Mouse (Mus musculus) thymus, adult 2 months (tissue): ENCODE results near the gene Pofut2.

Experiments used
- CTCF ChIP-seq: fragments of 200-500 bp; IDR thresholded peaks from 2 replicates; pipeline ENCODE4 v1.5.1; 2012; ENCODE audit warnings: mild to moderate bottlenecking, control low read depth, low read length, moderate library complexity, borderline replicate concordance; ENCODE audit not compliant: control insufficient read depth, poor library complexity, insufficient read depth; ENCODE audit errors: extremely low read depth
- POLR2A ChIP-seq: fragments of 200-500 bp; IDR thresholded peaks from 2 replicates; pipeline ENCODE4 v1.6.1; 2012; ENCODE audit warnings: mild to moderate bottlenecking, low read length, control low read depth, moderate library complexity; ENCODE audit not compliant: control insufficient read depth, poor library complexity, insufficient read depth; ENCODE audit errors: extremely low read depth

DNA sequence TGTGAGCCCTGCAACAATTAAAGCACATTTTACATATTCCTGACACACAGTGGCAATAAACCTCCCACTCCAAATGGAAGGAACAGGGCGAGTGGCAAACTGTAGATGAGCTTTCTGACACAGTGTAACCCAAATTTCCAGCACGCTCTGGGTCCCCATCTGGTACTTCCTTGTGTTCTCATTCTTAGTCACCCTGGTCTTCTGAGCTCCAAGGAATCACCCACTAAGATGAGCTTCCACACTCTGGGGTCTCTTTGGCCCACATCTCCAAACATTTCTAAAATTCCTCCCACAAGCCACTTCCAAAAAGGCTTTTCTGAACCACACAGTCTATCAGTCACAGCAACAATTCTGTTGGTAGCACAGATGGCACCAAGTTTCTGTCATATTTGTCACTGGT is 56.7 kb downstream of the Pofut2 start:
- no peak for TF ChIP-seq CTCF
- TF ChIP-seq POLR2A: no peak
